Mouse (Mus musculus): Measurements from ENCODE around the gene Slc2a1. TPM values are rescaled to one million over a fixed set of nuclear protein-coding genes. Genes with fewer than 3 reads are reported as not detected.
A peak's percentile ranks its signal among the peaks of the same experiment; 100 is the strongest.

Gene Slc2a1
- polyA plus RNA-seq, 1 experiment = 42.5 TPM

GRCm38 (mm10) chr4:119133306-119133705, 24.8 kb downstream of the Slc2a1 start:
- TF ChIP-seq CTCF (IDR thresholded peaks at IDR 0.05; ENCODE audit: borderline replicate concordance, control insufficient read depth, extremely low read depth, insufficient read depth, low read length, poor library complexity) = no peak
- no peak for TF ChIP-seq POLR2A (IDR thresholded peaks at IDR 0.05; ENCODE audit: control insufficient read depth, extremely low read depth, insufficient read depth, low read length, poor library complexity)
- Histone ChIP-seq H3K27ac (ENCODE audit: control insufficient read depth, insufficient read depth, low read length) (no peak overlapping the region), H3K4me1 (replicated peaks; ENCODE audit: control insufficient read depth, insufficient read depth, low read length) (no peaks in the 10 kb centered on the region), H3K27me3 (ENCODE audit: control insufficient read depth, insufficient read depth, low read length) (no peaks in the 10 kb centered on the region), H3K4me3 (ENCODE audit: control insufficient read depth, insufficient read depth, low read length) (no peak overlapping the region), H3K36me3 (ENCODE audit: control insufficient read depth, insufficient read depth, low read length) (peaks cover 22% of the 10 kb centered on the region)
- DNase-seq = no peak
- 95% methylated on average over 13 of the region's 13 CpGs for WGBS

DNA sequence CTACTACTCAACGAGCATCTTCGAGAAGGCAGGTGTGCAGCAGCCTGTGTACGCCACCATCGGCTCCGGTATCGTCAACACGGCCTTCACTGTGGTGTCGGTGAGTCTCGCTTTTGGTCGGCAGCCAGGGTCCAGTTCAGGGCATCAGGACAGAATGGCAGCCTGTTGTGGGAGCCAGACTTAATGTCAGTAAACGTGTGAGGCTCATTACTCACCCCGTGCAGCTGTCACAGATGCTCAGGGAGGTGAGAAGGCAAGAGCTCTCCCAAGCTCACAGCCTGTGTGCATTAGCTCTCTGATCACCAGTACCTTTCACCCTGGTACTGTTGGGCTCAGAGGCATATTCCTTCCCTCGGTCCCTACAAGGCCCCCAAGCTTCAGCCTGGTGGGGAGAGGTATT, 25.3 kb downstream of the Slc2a1 start:
- 96% methylated on average over 13 of the region's 13 CpGs for WGBS
- Histone ChIP-seq H3K4me3 (ENCODE audit: control insufficient read depth, insufficient read depth, low read length) (no peak overlapping the region), H3K36me3 (ENCODE audit: control insufficient read depth, insufficient read depth, low read length) (peaks cover 22% of the 10 kb centered on the region), H3K27me3 (ENCODE audit: control insufficient read depth, insufficient read depth, low read length) (no peaks in the 10 kb centered on the region), H3K27ac (ENCODE audit: control insufficient read depth, insufficient read depth, low read length) (no peak overlapping the region), H3K4me1 (replicated peaks; ENCODE audit: control insufficient read depth, insufficient read depth, low read length) (no peaks in the 10 kb centered on the region)
- no peak for TF ChIP-seq CTCF (IDR thresholded peaks at IDR 0.05; ENCODE audit: borderline replicate concordance, control insufficient read depth, extremely low read depth, insufficient read depth, low read length, poor library complexity)
- no peak for TF ChIP-seq POLR2A (IDR thresholded peaks at IDR 0.05; ENCODE audit: control insufficient read depth, extremely low read depth, insufficient read depth, low read length, poor library complexity)
- no peak for DNase-seq

- TF ChIP-seq POLR2A (IDR thresholded peaks at IDR 0.05; ENCODE audit: control insufficient read depth, extremely low read depth, insufficient read depth, low read length, poor library complexity) = no peak
- TF ChIP-seq CTCF (IDR thresholded peaks at IDR 0.05; ENCODE audit: borderline replicate concordance, control insufficient read depth, extremely low read depth, insufficient read depth, low read length, poor library complexity) = no peak
- no peaks in the 10 kb centered on the region for H3K27me3 ChIP-seq (ENCODE audit: control insufficient read depth, insufficient read depth, low read length)
- no peaks in the 10 kb centered on the region for H3K4me1 ChIP-seq (replicated peaks; ENCODE audit: control insufficient read depth, insufficient read depth, low read length)
- H3K4me3 ChIP-seq (ENCODE audit: control insufficient read depth, insufficient read depth, low read length) = no peak overlapping the region
- WGBS = 95% methylated on average over 8 of the region's 8 CpGs
- H3K36me3 ChIP-seq (ENCODE audit: control insufficient read depth, insufficient read depth, low read length) = peaks cover 22% of the 10 kb centered on the region
- no peak for DNase-seq
- no peak overlapping the region for H3K27ac ChIP-seq (ENCODE audit: control insufficient read depth, insufficient read depth, low read length)
Observed at GRCm38 (mm10) chr4:119137313-119137712, 28.8 kb downstream of the Slc2a1 start.

DNA sequence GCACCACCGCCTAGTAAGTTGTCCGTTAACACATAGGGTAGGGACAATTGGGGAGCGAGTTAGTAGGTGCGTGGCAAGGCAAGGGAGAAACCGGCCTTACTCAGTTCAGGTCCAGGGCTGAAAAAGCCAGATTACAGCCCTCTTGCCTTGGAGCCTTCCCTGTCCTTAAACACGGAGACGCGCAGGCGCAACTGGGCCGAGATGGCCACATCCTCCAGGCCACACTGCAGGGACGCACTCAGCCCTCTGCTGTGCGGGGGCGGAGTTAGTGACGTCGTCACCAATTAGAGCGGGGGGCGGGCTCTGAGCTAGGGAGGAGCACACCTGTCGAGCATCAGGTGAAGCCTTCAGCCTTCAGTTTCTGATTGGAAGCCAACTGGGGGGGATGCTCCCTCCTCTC, 29.7 kb downstream of the Slc2a1 start:
- H3K4me1 ChIP-seq (replicated peaks; ENCODE audit: control insufficient read depth, insufficient read depth, low read length) = no peaks in the 10 kb centered on the region
- H3K4me3 ChIP-seq (ENCODE audit: control insufficient read depth, insufficient read depth, low read length) = no peak overlapping the region
- peaks cover 22% of the 10 kb centered on the region for H3K36me3 ChIP-seq (ENCODE audit: control insufficient read depth, insufficient read depth, low read length)
- H3K27me3 ChIP-seq (ENCODE audit: control insufficient read depth, insufficient read depth, low read length) = no peaks in the 10 kb centered on the region
- 91% methylated on average over 18 of the region's 18 CpGs for WGBS
- no peak for DNase-seq
- TF ChIP-seq CTCF (IDR thresholded peaks at IDR 0.05; ENCODE audit: borderline replicate concordance, control insufficient read depth, extremely low read depth, insufficient read depth, low read length, poor library complexity) (no peak), POLR2A (IDR thresholded peaks at IDR 0.05; ENCODE audit: control insufficient read depth, extremely low read depth, insufficient read depth, low read length, poor library complexity) (no peak)
- H3K27ac ChIP-seq (ENCODE audit: control insufficient read depth, insufficient read depth, low read length) = no peak overlapping the region

DNA sequence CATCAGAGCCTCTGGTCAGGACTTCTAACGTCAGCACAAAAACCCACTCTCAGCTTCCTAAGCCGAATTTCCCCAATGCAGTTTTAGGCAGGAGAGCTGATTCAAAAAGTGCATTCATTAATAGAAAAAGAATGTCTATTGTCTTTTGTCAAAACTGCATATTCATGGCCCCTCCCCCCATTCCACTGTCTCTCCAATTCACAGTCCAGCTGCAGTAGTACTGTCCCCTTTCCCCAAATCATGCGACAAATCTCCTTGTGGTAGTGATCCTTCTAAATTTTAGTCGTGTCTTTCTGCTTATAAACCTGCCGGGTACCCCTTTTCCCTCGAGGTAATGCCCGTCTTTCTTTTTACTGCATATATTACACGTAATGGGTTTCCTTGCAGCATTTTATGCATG, 30.3 kb downstream of the Slc2a1 start:
- no peaks in the 10 kb centered on the region for H3K27me3 ChIP-seq (ENCODE audit: control insufficient read depth, insufficient read depth, low read length)
- no peak overlapping the region for H3K4me3 ChIP-seq (ENCODE audit: control insufficient read depth, insufficient read depth, low read length)
- no peaks in the 10 kb centered on the region for H3K4me1 ChIP-seq (replicated peaks; ENCODE audit: control insufficient read depth, insufficient read depth, low read length)
- H3K27ac ChIP-seq (ENCODE audit: control insufficient read depth, insufficient read depth, low read length) = no peak overlapping the region
- peaks cover 22% of the 10 kb centered on the region for H3K36me3 ChIP-seq (ENCODE audit: control insufficient read depth, insufficient read depth, low read length)
- WGBS = 89% methylated on average over 8 of the region's 8 CpGs
- no peak for TF ChIP-seq CTCF (IDR thresholded peaks at IDR 0.05; ENCODE audit: borderline replicate concordance, control insufficient read depth, extremely low read depth, insufficient read depth, low read length, poor library complexity)
- TF ChIP-seq POLR2A (IDR thresholded peaks at IDR 0.05; ENCODE audit: control insufficient read depth, extremely low read depth, insufficient read depth, low read length, poor library complexity) = no peak
- no peak for DNase-seq

DNA sequence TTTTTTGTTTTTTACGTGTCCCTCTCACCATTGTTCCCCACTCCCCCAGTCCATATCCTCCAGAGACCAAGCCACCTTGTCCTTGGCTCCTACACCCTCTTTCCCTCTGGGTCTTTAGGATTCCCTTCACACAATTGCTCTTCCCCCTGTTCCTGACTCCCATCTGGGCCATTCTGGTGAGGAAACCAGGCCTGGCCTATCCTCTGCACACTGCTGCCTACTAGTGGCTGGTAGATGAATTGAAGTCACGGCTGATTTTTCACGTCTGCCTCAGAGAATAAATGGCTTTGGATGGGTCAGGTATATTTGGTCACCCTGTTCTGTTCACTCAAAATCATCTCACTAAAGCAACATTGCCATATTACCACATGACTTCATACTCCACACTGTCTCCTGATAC, 31.6 kb downstream of the Slc2a1 start:
- H3K27me3 ChIP-seq (ENCODE audit: control insufficient read depth, insufficient read depth, low read length) = no peaks in the 10 kb centered on the region
- H3K4me3 ChIP-seq (ENCODE audit: control insufficient read depth, insufficient read depth, low read length) = no peak overlapping the region
- no peak overlapping the region for H3K27ac ChIP-seq (ENCODE audit: control insufficient read depth, insufficient read depth, low read length)
- peak; percentile 55 for DNase-seq
- TF ChIP-seq POLR2A (IDR thresholded peaks at IDR 0.05; ENCODE audit: control insufficient read depth, extremely low read depth, insufficient read depth, low read length, poor library complexity) (no peak), CTCF (IDR thresholded peaks at IDR 0.05; ENCODE audit: borderline replicate concordance, control insufficient read depth, extremely low read depth, insufficient read depth, low read length, poor library complexity) (peak; percentile 57; the same call in 1 of the 2 replicates)
- peaks cover 13% of the 10 kb centered on the region for H3K36me3 ChIP-seq (ENCODE audit: control insufficient read depth, insufficient read depth, low read length)
- no peaks in the 10 kb centered on the region for H3K4me1 ChIP-seq (replicated peaks; ENCODE audit: control insufficient read depth, insufficient read depth, low read length)
- 55% methylated on average over 3 of the region's 3 CpGs for WGBS

GRCm38 (mm10) chr4:119141191-119141590, 32.7 kb downstream of the Slc2a1 start:
- 89% methylated on average over 10 of the region's 10 CpGs for WGBS
- H3K27ac ChIP-seq (ENCODE audit: control insufficient read depth, insufficient read depth, low read length) = no peak overlapping the region
- peaks cover 3% of the 10 kb centered on the region for H3K36me3 ChIP-seq (ENCODE audit: control insufficient read depth, insufficient read depth, low read length)
- TF ChIP-seq CTCF (IDR thresholded peaks at IDR 0.05; ENCODE audit: borderline replicate concordance, control insufficient read depth, extremely low read depth, insufficient read depth, low read length, poor library complexity) = no peak
- no peak for TF ChIP-seq POLR2A (IDR thresholded peaks at IDR 0.05; ENCODE audit: control insufficient read depth, extremely low read depth, insufficient read depth, low read length, poor library complexity)
- DNase-seq = no peak
- no peak overlapping the region for H3K4me3 ChIP-seq (ENCODE audit: control insufficient read depth, insufficient read depth, low read length)
- H3K27me3 ChIP-seq (ENCODE audit: control insufficient read depth, insufficient read depth, low read length) = no peaks in the 10 kb centered on the region
- no peaks in the 10 kb centered on the region for H3K4me1 ChIP-seq (replicated peaks; ENCODE audit: control insufficient read depth, insufficient read depth, low read length)
